Mouse (Mus musculus): ENCODE data around the gene A230072I06Rik.

- TF ChIP-seq POLR2A (IDR thresholded peaks at IDR 0.05; ENCODE audit: control insufficient read depth, low read depth, low read length) (no peak), CTCF (IDR thresholded peaks at IDR 0.05; ENCODE audit: control insufficient read depth, insufficient read depth, insufficient replicate concordance, low read depth, low read length) (no peak)
These were observed 10.3 kb upstream of the A230072I06Rik start for GRCm38 (mm10) chr8:12268306-12268829.
